Mouse (Mus musculus) heart, embryonic 14.5 days (tissue): Measurements from ENCODE around the gene Mrpl18. TPM values are rescaled to one million over a fixed set of nuclear protein-coding genes. Genes with fewer than 3 reads are reported as not detected.
A peak's percentile ranks its signal among the peaks of the same experiment; 100 is the strongest.
"Not testable (repeated sequence)": the region's sequence is repeated elsewhere in the genome, so short reads cannot be mapped to it uniquely, and the experiment has no call there.

ENCODE experiments used
- ATAC-seq: fragments of 200-750 bp; cut with Nextera tagmentation; 2 replicates; pipeline ENCODE4 v1.8.0; 2017; ENCODE audit warnings: low read depth, moderate TSS enrichment; ENCODE audit not compliant: insufficient number of reproducible peaks, insufficient read depth, low FRiP score
- H3K27ac ChIP-seq, 2 experiments: fragments of 200-500 bp in 1 of 2; fragments of 300-500 bp in 1 of 2; sonication (generic) in 1 of 2; replicated peaks in 1 of 2; 2 replicates each; pipeline ENCODE4 v1.5.1; 2012 to 2014; ENCODE audit warnings: low read depth in 2 of 2, low read length in 2 of 2, control low read depth in 1 of 2, mild to moderate bottlenecking in 1 of 2, mixed read lengths in 1 of 2; ENCODE audit not compliant: control insufficient read depth in 1 of 2, insufficient read depth in 1 of 2
- H3K27me3 ChIP-seq: fragments of 300-500 bp; sonication (generic); 2 replicates; pipeline ENCODE4 v1.6.1; 2014; ENCODE audit warnings: mild to moderate bottlenecking, low read length, control low read depth; ENCODE audit not compliant: control insufficient read depth, insufficient read depth
- H3K36me3 ChIP-seq: fragments of 300-500 bp; sonication (generic); 2 replicates; pipeline ENCODE4 v1.6.1; 2014; ENCODE audit warnings: mild to moderate bottlenecking, control low read depth, low read length, mixed read lengths; ENCODE audit not compliant: control insufficient read depth, insufficient read depth
- H3K4me1 ChIP-seq, 2 experiments: fragments of 200-500 bp in 1 of 2; fragments of 300-500 bp in 1 of 2; sonication (generic) in 1 of 2; 2 replicates each; pipeline ENCODE4 v1.6.1; 2012 to 2014; ENCODE audit warnings: low read length in 2 of 2, control low read depth in 1 of 2, mixed read lengths in 1 of 2; ENCODE audit not compliant: control insufficient read depth in 2 of 2, insufficient read depth in 2 of 2
- H3K4me2 ChIP-seq: fragments of 300-500 bp; sonication (generic); 2 replicates; pipeline ENCODE4 v1.6.1; 2014; ENCODE audit warnings: mild to moderate bottlenecking, low read length
- H3K4me3 ChIP-seq, 2 experiments: fragments of 200-500 bp in 1 of 2; fragments of 300-500 bp in 1 of 2; sonication (generic) in 1 of 2; 2 replicates each; pipeline ENCODE4 v1.5.1; 2012 to 2014; ENCODE audit warnings: low read length in 2 of 2, mild to moderate bottlenecking in 2 of 2, control low read depth in 1 of 2, low read depth in 1 of 2, moderate library complexity in 1 of 2; ENCODE audit not compliant: control insufficient read depth in 1 of 2, insufficient read depth in 1 of 2
- H3K9ac ChIP-seq: fragments of 300-500 bp; sonication (generic); 2 replicates; pipeline ENCODE4 v1.6.1; 2014; ENCODE audit warnings: mild to moderate bottlenecking, low read length
- H3K9me3 ChIP-seq: fragments of 300-500 bp; sonication (generic); 2 replicates; pipeline ENCODE4 v1.6.1; 2016; ENCODE audit warnings: low read length, control low read depth; ENCODE audit not compliant: control insufficient read depth
- WGBS: fragments of 180-500 bp; shearing (Covaris S2); extraction: QIAGEN DNeasy Blood & Tissue Kit; methylation state at CpG from one replicate; pipeline ENCODE4 v1.1.7; 2014; 5-methylcytosine and 5-hydroxymethylcytosine counted together
- polyA plus RNA-seq: library from polyadenylated mRNA; unstranded; fragments of >200 nt; fragmentation: Nextera tagmentation; extraction: Ambion mirVana; gene quantifications from 2 replicates; pipeline ENCODE4 v1.2.1, GENCODE M21; 2014

Gene Mrpl18
- polyA plus RNA-seq, 1 experiment from 2014 or later, result 200 TPM

GRCm38 (mm10) chr17:12941543-12942260 is 25.6 kb upstream of the Mrpl18 start:
- H3K36me3 ChIP-seq, result peaks cover 33% of the 10 kb centered on the region
- H3K9me3 ChIP-seq, result no peaks in the 10 kb centered on the region
- no peaks in the 10 kb centered on the region; a peak in 2 of 4 replicates for H3K4me1 ChIP-seq
- H3K4me3 ChIP-seq, result no peak overlapping the region
- 77% methylated on average over 8 of the region's 8 CpGs for WGBS
- H3K9ac ChIP-seq, result no peak overlapping the region
- H3K27ac ChIP-seq, result no peak overlapping the region
- no peak for ATAC-seq
- no peak overlapping the region for H3K4me2 ChIP-seq
- no peaks in the 10 kb centered on the region for H3K27me3 ChIP-seq

GRCm38 (mm10) chr17:12940151-12940805 is 24.1 kb upstream of the Mrpl18 start, which contains the start of gene Acat3:
TSS of gene Acat3 (minus strand) at chr17:12940600.
- no peak for ATAC-seq
- Histone ChIP-seq H3K9me3 (no peaks in the 10 kb centered on the region), H3K36me3 (peaks cover 23% of the 10 kb centered on the region), H3K27me3 (no peaks in the 10 kb centered on the region), H3K4me3 (peak within 1 kb of the TSS; percentile 30 to 31), H3K4me2 (peak within 1 kb of the TSS; percentile 65), H3K9ac (no peak within 1 kb of the TSS), H3K4me1 (no peaks in the 10 kb centered on the region; a peak in 2 of 4 replicates), H3K27ac (no peak within 1 kb of the TSS)
- 16% methylated on average over 27 of the region's 27 CpGs for WGBS

GRCm38 (mm10) chr17:12939377-12940148 is 23.4 kb upstream of the Mrpl18 start:
- not testable (repeated sequence) for ATAC-seq, H3K9ac ChIP-seq

GRCm38 (mm10) chr17:12938077-12938476 is 21.9 kb upstream of the Mrpl18 start:
- Histone ChIP-seq H3K4me2 (no peak overlapping the region), H3K27me3 (no peaks in the 10 kb centered on the region), H3K36me3 (peaks cover 6% of the 10 kb centered on the region; the same call in 1 of the 2 replicates), H3K9ac (no peak overlapping the region), H3K4me3 (no peak overlapping the region), H3K9me3 (no peaks in the 10 kb centered on the region), H3K4me1 (no peaks in the 10 kb centered on the region; a peak in 2 of 4 replicates), H3K27ac (no peak overlapping the region)
- 60% methylated on average over 2 of the region's 2 CpGs for WGBS
- ATAC-seq, result no peak

More at GRCm38 (mm10) chr17:12939377-12940148, 23.4 kb upstream of the Mrpl18 start:
- peak overlapping the region; percentile 65 for H3K4me2 ChIP-seq
- peaks cover 15% of the 10 kb centered on the region for H3K36me3 ChIP-seq
- 38% methylated on average over 2 of the region's 12 CpGs for WGBS
- not testable (repeated sequence) for H3K27ac ChIP-seq, H3K4me1 ChIP-seq, H3K27me3 ChIP-seq, H3K9me3 ChIP-seq
- H3K4me3 ChIP-seq, result peak overlapping the region in 1 of 2 experiments; percentile 30; a peak in 2 of 4 replicates

- Histone ChIP-seq H3K27me3 (no peaks in the 10 kb centered on the region), H3K9me3 (no peaks in the 10 kb centered on the region), H3K4me1 (no peaks in the 10 kb centered on the region; a peak in 2 of 4 replicates), H3K4me3 (no peak overlapping the region), H3K27ac (no peak overlapping the region), H3K36me3 (no peaks in the 10 kb centered on the region), H3K9ac (no peak overlapping the region), H3K4me2 (no peak overlapping the region)
- no peak for ATAC-seq
- WGBS, result 89% methylated on average over 2 of the region's 2 CpGs
Observed at GRCm38 (mm10) chr17:12937412-12937970, 21.3 kb upstream of the Mrpl18 start.

- H3K27ac ChIP-seq, result no peak overlapping the region
- H3K4me2 ChIP-seq, result no peak overlapping the region
- no peak for ATAC-seq
- no peak overlapping the region for H3K9ac ChIP-seq
- no peaks in the 10 kb centered on the region for H3K9me3 ChIP-seq
- WGBS, result 66% methylated on average over 4 of the region's 4 CpGs
- no peaks in the 10 kb centered on the region for H3K36me3 ChIP-seq
- H3K4me1 ChIP-seq, result no peaks in the 10 kb centered on the region; a peak in 2 of 4 replicates
- H3K4me3 ChIP-seq, result no peak overlapping the region
- no peaks in the 10 kb centered on the region for H3K27me3 ChIP-seq
Observed at GRCm38 (mm10) chr17:12935719-12936118, 19.6 kb upstream of the Mrpl18 start.

GRCm38 (mm10) chr17:12931576-12931975 is 15.4 kb upstream of the Mrpl18 start:
- not testable (repeated sequence) for H3K4me1 ChIP-seq, H3K27ac ChIP-seq, H3K4me3 ChIP-seq, H3K27me3 ChIP-seq, H3K36me3 ChIP-seq, H3K9ac ChIP-seq, H3K9me3 ChIP-seq, ATAC-seq, H3K4me2 ChIP-seq
- 83% methylated on average over 5 of the region's 5 CpGs for WGBS
